Mouse (Mus musculus): ENCODE data around the gene Smoc2.

The Smoc2 gene

GRCm38 (mm10) chr17:14346891-14347290 is 67.6 kb downstream of the Smoc2 start:
- no peak for DNase-seq (ENCODE audit: low read depth, low spot score)

- no peak for DNase-seq (ENCODE audit: low read depth, low spot score)
Observed at GRCm38 (mm10) chr17:14349086-14349814, 69.9 kb downstream of the Smoc2 start.

- no peak for DNase-seq (ENCODE audit: low read depth, low spot score)
Observed at GRCm38 (mm10) chr17:14353219-14354079, 74.1 kb downstream of the Smoc2 start.

- DNase-seq (ENCODE audit: low read depth, low spot score), result no peak
Observed at GRCm38 (mm10) chr17:14361511-14361910, 82.2 kb downstream of the Smoc2 start.

DNA sequence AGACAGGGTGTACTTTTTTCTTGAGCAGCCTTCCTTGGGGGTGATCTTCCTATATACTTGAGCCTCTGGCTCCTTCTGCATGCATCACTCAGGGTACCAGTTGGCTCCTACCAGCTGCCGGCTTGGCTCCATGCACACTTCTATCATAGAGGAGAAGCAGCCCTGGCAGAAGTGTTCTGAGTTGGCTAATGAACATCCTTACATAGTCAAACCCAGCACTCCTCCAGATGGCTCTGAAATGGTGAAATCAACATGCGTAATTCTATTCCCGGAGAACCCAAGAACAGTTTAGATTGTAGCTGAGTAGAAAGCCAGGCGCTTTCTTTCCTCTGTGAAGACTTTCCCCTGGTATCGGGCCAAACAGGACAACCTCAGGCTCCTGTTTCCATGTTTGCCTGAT is 91.2 kb downstream of the Smoc2 start:
- no peak for DNase-seq (ENCODE audit: low read depth, low spot score)

- DNase-seq (ENCODE audit: low read depth, low spot score), result no peak
Observed at GRCm38 (mm10) chr17:14371606-14372005, 92.3 kb downstream of the Smoc2 start.

- no peak for DNase-seq (ENCODE audit: low read depth, low spot score)
Observed at GRCm38 (mm10) chr17:14372324-14373145, 93.2 kb downstream of the Smoc2 start.

- no peak for DNase-seq (ENCODE audit: low read depth, low spot score)
Observed at GRCm38 (mm10) chr17:14378692-14379446, 99.6 kb downstream of the Smoc2 start.

DNA sequence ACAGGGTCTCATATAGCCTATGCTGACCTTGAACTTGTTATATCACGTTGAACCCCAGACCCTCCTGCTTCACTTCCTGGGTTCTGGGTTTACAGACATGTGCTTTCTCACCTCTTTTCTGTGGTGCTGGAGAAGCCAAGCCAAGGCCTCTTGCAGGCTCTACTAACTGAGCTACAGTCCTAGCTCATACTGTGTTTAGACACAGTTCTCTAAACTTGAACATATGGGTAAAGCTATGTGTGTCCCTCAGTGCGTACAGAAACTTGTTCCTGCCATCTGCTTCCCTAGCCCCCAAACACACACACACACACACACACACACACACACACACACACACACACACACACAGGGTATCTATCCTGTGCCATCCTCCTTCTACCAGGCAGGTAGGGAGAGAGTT is 100.2 kb downstream of the Smoc2 start:
- no peak for DNase-seq (ENCODE audit: low read depth, low spot score)

GRCm38 (mm10) chr17:14379966-14380365 is 100.7 kb downstream of the Smoc2 start:
- DNase-seq (ENCODE audit: low read depth, low spot score), result no peak

DNA sequence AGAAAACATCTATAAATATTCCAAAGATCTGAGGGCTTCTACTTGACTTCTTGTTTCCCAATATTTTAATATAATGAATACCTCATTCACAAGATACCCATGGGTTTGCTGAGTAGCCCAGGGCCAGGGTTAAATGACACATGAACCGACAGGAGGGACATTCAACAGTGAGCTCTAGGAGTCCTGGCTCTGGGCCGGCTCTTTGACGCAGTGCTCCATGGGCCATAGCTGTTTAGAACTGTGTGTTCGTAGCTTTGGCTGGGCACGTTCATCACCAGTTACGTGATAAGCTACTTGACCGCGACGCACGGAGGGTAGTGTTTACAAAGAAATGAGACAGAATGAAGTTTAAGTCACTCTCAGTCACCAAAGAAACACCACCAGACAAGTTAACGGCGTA is 101.2 kb downstream of the Smoc2 start:
- DNase-seq (ENCODE audit: low read depth, low spot score), result no peak

- DNase-seq (ENCODE audit: low read depth, low spot score), result no peak
Observed at GRCm38 (mm10) chr17:14381482-14381881, 102.2 kb downstream of the Smoc2 start.

GRCm38 (mm10) chr17:14383981-14384380 is 104.7 kb downstream of the Smoc2 start:
- DNase-seq (ENCODE audit: low read depth, low spot score), result no peak

DNA sequence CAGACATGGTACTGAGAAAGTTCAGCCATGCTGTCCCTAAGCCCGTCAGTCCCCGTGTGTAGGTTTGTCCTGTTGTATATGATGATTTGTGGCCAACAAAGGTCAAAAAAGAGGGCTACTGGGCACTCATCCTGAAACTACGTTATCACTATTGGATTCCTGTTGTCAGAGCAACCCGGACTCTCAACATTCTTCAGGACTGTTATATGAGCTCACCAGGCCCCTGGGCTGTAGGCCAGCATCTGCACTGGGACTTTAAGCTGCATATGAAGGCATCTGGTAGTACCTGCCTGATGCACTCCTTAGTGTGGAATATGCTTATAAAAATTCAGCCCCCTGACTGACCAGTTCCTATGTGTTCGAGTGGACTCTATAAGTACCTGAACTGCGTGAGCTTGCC is 105.7 kb downstream of the Smoc2 start:
- DNase-seq (ENCODE audit: low read depth, low spot score), result no peak

GRCm38 (mm10) chr17:14387261-14387660 is 108.0 kb downstream of the Smoc2 start:
- peak; percentile 4 for DNase-seq (ENCODE audit: low read depth, low spot score)

- DNase-seq (ENCODE audit: low read depth, low spot score), result no peak
Observed at GRCm38 (mm10) chr17:14392443-14392842, 113.1 kb downstream of the Smoc2 start.

DNA sequence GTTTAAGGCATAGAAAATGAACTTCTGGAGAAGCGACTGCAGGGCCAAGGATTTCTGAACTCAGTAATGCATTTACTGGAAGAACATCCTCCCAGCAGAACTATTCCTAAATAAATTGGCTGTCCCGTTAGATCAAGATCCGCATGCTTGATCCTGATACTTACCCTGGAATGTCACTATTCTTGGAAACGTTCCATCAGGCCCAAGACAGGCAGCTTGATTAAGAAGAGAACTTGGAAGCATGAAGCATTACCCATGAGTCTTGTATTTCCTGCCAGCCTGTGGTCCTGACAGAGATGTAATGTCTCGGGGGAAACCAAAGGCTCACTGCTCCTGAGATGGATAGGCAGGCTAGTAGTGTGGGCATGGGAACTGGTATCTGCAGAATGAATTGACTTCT is 115.6 kb downstream of the Smoc2 start:
- DNase-seq (ENCODE audit: low read depth, low spot score), result no peak

- DNase-seq (ENCODE audit: low read depth, low spot score), result no peak
Observed at GRCm38 (mm10) chr17:14397456-14397855, 118.2 kb downstream of the Smoc2 start.

DNA sequence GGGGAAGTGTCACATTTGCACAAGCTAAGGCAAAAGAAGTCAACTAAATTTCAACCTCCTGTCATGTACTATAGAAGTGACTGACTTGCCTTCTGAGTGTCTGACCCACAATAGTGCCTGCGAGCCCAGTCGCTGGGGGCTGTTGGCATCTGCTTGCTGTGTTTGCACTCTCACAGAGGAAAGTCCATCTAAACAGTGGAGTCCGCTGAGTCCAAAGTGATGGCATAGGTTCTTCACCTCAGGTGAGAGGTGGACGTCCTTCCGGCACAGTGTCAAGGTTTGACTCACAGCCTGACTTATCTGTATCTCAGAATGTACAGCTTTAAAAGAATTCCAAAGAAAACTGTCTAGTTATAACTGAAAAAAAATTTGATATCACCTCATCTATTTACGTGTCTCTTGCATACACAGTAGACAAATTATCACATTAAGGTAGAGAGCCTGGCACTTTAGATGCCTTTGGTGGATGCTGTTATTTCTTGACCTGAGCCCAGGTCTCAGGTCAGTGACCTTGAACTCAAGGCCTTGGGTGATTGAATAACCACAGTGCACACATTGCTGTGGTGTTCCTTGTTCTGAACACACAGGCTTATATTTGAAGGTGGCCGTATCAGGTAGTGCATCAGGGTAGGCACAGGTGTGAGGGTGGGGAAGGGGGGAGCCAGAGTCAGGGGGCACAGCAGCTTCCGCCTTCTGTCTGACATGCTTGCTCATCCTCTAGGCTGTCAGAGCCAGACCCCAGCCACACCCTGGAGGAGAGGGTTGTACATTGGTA is 119.5 kb downstream of the Smoc2 start:
- DNase-seq (ENCODE audit: low read depth, low spot score), result no peak

- DNase-seq (ENCODE audit: low read depth, low spot score), result no peak
Observed at GRCm38 (mm10) chr17:14400960-14401359, 121.7 kb downstream of the Smoc2 start.

DNA sequence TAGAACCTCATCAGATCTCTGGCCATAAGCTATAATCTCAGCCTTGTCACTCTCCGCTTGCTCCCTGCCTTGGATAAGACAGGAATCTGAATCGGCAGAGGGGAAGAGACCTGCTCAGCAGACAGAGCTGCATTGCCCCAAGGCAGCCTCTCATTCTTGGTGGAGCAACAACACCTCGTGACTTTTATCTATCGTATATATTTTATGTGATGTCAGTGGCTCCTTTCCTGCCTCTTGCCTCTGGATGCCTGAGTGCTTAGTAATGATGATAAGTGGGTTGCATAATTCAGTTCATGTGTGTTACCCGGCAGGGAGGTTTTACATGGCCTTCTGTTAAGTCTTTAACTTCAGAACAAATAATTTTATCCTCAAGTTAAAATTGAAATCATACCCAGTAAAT is 128.6 kb downstream of the Smoc2 start:
- peak; percentile 3 for DNase-seq (ENCODE audit: low read depth, low spot score)
